Mouse (Mus musculus): ENCODE results near the gene Rcn1. TPM values are rescaled to one million over a fixed set of nuclear protein-coding genes. Genes with fewer than 3 reads are reported as not detected.

Gene Rcn1
- polyA plus RNA-seq (2017; shearing (Covaris generic)) = 13.4 TPM

GRCm38 (mm10) chr2:105399085-105399891 lies at the start of gene Rcn1:
Rcn1 (minus strand) TSS chr2:105399319.

Other genes starting within 250 kb of the Rcn1 start
- not detected for gene Them7, start 175.0 kb downstream of the Rcn1 start, polyA plus RNA-seq (2017; shearing (Covaris generic))

Measured in effector memory CD4-positive, alpha-beta T cell, adult 5 months (primary cell).